Mouse (Mus musculus): Measurements from ENCODE around the gene Aqp5.

Aqp5 gene

DNA sequence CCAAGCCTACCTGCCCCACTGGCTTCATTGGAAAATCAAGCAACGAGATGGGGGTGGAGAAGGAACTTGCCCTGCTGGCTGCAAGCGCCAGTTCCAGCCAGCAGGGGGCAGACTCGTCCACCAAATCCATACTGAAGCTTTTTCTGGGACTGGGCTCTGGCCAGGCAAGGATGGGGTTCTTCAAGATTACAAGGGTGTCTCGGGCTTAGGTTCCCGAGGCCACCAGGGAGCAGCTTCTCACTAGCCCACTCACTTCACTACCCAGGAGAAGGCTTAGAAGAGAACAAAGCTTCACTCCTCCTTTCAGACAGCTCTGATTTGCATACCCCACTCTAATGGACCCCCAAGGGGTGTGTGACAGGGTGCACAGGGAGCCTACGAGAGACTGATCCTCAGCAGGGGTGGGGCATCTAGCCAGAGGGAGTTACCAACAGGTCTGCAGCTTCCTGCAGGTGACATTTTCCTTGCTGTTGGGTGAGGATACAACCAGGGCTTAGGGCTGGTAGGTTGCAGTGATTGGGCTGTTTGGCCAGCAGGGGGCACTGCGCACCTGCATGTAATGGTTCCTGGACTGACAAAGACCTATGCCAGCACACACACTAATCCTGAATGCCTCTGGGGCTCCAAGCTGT, 5.6 kb downstream of the Aqp5 start:
- peak; percentile 92 for DNase-seq (ENCODE audit: low spot score)

GRCm38 (mm10) chr15:99596841-99597240, 6.3 kb downstream of the Aqp5 start:
- no peak for DNase-seq (ENCODE audit: low spot score)

DNA sequence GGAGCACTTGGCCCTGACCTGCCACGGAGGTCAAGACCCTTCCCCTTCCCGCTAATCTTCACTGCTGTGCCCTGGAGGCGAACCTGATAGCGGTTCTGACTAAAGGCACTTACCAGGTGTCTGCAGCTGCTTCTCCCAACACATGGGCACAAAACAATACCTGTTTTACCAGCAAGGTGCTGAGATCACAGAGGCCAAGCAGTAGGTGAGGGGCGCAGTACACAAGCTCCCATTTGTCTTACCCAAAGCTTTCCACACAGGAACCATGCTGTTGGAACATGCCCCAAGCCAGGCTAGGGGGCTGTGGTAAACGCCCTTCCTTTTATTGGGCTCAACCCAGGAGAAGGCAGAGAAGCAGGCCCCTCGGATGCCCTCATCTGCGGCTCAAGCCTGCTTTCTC, 7.0 kb downstream of the Aqp5 start:
- no peak for DNase-seq (ENCODE audit: low spot score)

GRCm38 (mm10) chr15:99599245-99600070, 8.9 kb downstream of the Aqp5 start:
- DNase-seq (ENCODE audit: low spot score) = no peak

GRCm38 (mm10) chr15:99600986-99601822, 10.6 kb downstream of the Aqp5 start, which contains the start of gene Aqp6:
TSS of gene Aqp6 (plus strand) at chr15:99601400.
- DNase-seq (ENCODE audit: low spot score) = no peak

- no peak for DNase-seq (ENCODE audit: low spot score)
Measured at GRCm38 (mm10) chr15:99601823-99602120, 11.2 kb downstream of the Aqp5 start.

DNA sequence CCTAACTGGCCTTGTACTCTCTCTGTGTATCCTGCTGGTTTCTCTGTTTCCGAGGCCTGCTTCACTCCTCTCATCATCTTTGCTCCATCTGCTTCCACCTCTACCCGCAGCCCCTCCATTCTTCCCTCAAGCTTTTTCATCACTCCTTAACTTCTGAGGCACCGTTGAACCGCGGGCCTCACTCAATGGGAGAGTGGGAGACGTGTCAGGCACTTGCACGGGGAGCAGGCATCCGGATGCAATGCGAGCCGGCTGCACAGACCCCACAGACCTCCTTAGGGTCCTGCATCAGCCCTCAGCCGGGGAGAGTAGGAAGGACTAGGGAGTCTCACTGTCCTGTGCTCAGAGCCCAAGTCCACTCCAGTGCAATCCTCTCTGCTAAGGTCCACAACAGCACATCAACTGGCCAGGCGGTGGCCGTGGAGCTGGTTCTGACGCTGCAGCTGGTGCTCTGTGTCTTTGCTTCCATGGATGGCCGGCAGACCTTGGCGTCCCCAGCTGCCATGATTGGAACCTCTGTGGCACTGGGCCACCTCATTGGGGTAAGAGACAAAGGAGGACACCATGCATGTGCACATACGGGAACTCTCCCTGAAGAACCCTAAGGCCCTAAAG, 11.7 kb downstream of the Aqp5 start:
- DNase-seq (ENCODE audit: low spot score) = no peak

DNA sequence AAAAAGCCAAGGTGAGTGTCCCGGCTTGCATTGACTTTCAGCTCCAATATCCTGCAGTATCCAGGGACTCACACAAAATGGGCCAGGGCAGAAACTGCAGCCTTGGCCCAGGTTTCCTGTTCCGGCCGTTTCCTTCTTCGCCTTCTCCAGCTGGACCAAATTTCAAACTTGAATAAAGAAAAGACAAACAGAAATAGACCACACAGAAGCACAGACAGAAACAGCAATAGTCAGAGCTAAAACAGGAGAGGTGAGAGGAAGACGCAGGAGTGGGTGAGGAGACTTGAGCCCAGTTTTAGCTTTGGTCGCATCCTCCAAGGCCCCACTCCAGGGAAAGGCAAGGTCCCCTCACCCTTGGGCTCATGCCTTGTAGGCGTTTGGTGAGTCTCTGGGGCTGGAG, 12.6 kb downstream of the Aqp5 start:
- no peak for DNase-seq (ENCODE audit: low spot score)

DNA sequence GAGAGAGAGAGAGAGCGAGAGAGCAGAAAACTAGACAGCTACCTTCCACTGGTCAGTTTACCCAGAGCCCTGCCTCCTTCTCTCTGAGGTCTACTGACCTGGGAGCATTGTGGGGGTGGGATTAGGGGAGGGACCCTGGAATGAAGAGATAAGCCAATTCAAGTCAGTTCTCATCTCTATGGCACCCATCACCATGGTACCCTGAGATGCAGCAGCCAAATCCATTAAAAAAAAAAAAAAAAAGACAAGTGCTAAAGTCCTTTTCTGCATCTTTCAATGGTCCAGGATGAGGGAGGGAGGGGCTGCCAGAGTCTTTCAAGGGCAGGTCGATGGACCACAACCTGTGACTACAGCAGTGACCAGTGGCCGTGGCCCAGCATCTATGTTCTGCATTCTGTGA, 15.0 kb downstream of the Aqp5 start:
- no peak for DNase-seq (ENCODE audit: low spot score)

DNA sequence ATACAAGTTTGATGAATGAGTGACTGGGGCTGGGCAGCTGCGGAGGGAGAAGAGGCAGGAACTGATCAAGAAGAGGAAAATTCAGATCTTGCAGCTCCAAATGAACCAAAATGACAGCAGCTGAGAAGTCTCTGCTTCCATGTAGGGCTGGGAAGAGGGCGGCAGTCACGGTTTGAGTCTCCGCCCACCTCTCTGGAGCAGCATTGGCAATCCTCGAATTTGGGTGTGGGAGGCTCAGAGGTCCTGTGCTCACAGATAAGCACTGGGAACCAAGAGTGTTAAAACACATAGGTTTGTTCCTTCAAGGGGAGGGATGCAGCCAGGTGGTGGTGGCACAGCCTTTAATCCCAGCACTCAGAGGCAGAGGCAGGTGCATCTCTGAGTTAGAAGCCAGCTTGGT, 15.9 kb downstream of the Aqp5 start:
- no peak for DNase-seq (ENCODE audit: low spot score)

DNA sequence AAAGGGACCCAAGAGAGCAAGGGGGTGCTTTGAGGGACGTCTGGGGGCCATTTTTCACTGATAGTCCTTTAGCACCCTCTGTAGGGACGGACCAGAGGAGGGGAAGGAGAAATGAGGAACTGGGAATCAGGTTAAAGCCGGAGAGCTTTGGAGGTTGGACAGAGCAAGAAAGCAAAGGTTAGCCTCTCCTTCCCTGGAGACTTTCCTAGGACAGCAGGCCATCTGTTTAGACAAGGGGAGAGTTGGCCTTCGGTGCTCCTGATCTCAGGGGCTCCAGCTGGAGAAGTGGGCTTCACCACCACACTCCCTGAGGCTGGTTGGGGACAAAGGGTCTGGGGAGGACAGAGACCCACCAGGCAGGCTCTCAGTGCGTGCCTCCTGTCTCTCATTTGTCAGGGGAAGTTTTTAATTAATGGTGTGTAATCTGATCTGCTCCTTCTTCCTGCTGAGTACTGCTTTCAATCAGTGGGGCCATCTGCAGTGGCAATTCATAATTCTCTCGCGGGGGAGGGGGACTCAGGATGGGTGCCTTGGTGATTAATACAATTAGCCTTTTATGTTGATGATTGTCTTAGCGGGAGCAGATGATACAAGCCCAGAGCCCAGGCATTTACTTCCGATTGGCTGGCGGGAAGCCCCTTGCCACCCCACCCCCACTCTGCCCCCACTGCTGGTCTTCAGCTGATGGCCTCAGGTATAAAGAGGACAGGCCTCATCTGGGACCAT, 17.0 kb downstream of the Aqp5 start:
- DNase-seq (ENCODE audit: low spot score) = no peak

GRCm38 (mm10) chr15:99608382-99609125, 18.0 kb downstream of the Aqp5 start:
- no peak for DNase-seq (ENCODE audit: low spot score)

DNA sequence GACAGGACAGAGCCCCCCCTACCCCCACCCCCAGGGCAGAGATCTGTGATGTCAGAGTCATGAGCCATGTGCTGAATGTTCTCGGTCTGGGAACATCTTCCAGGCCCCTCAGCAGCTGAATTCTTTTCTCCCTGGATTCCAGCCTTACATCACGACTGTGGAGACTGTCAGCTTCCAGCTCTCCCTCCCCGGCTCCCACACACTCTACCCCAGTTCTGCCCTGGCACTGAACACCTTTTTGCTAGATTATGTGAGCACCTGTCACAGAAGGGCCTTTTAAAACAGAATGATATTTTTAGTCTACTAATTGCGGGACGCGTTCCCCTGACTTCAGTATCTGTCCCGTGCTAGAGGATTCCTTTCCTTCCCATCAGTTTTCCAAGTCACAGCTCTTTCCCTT, 21.0 kb downstream of the Aqp5 start:
- no peak for DNase-seq (ENCODE audit: low spot score)

- no peak for DNase-seq (ENCODE audit: low spot score)
Measured at GRCm38 (mm10) chr15:99614273-99614672, 23.7 kb downstream of the Aqp5 start.

DNA sequence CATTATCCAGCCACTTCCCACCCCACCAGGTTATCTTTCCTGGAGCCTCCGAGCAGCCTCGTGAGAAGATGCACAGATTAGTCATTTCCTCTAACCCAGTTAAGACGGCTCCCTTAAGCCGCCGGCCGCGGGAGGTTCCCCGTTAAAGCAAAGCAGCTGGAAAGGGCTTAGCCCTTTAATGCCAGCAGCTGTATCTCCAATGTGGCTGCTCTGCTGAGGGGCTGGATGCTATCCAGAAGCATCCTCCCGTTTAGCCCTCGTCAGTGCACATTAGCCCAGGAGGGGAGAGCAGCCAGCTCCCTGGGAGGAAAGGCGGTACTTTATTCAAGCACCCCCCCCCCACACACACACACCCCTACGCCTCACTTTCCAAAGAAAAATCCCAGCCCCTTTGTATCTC, 24.2 kb downstream of the Aqp5 start:
- DNase-seq (ENCODE audit: low spot score) = peak; percentile 11

DNA sequence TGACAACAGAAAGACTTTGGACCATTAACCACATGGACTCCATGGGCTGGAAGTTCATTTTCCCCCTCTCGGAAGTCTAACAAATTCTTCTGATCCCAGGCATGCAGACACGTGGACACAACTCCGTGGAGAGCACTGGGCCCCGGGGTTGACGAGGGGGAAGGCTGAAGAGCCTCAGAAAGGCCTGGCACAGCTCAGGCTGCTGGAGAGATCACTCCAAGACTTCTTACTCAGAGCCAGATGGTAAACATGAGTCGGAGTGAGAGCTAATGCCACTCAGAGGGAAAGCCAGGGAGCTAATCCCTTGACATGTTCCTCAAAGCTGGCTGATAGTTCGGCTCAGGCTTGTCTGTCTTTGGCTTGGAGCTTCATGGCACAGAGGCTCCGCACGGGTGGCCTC, 24.7 kb downstream of the Aqp5 start:
- peak; percentile 52 for DNase-seq (ENCODE audit: low spot score)

GRCm38 (mm10) chr15:99618595-99618994, 28.0 kb downstream of the Aqp5 start:
- DNase-seq (ENCODE audit: low spot score) = no peak

GRCm38 (mm10) chr15:99619821-99620220, 29.2 kb downstream of the Aqp5 start:
- no peak for DNase-seq (ENCODE audit: low spot score)

GRCm38 (mm10) chr15:99622063-99622462, 31.5 kb downstream of the Aqp5 start:
- DNase-seq (ENCODE audit: low spot score) = no peak

DNA sequence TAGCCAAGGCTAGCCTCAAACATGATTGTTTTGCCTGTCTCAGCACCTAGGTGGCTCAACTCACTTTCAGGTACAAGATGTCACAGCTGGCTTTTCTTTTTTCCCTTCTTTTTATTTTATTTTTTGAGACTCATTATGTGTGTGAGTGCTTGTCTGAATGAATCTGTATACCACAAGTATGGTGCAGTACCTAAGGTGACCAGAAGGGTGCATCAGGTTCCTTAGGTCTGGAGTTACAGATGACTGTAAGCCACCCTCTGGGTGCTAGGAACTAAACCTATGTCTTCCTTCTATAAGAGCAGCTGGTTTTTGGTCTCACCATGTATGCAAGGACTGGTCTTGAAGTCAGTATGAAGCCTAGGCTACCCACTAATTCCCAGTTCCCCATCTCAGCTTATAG, 41.0 kb downstream of the Aqp5 start:
- DNase-seq (ENCODE audit: low spot score) = no peak

DNA sequence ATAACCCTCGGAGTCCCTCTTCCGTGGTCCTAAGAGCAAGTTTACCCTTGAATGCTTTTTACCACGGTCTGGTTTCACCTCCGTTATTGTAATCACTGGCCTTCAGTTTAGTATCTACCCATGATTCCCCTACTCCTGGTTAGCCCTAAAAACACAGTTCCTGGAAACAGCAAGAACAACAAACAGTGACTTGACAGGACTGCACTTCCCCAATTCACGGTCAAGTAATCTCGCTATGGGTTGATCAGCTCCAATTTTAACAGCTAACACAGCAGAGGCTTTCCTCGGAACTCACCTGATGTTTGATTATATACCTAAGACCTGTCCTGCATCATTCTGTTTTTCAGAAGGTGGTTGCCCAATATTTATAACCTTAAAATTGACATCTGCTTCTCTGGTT, 44.1 kb downstream of the Aqp5 start:
- DNase-seq (ENCODE audit: low spot score) = no peak
